Mouse (Mus musculus) stomach, postnatal 0 days (tissue): Measurements from ENCODE around the gene Plin4.

Source experiments
- CTCF ChIP-seq: IDR thresholded peaks from 2 replicates; pipeline ENCODE4 v1.5.1; 2016; ENCODE audit warnings: antibody characterized with exemption, low read depth, mild to moderate bottlenecking, moderate library complexity
- EP300 ChIP-seq: optimal IDR thresholded peaks from 2 replicates; pipeline ENCODE3; 2016; ENCODE audit warnings: antibody characterized with exemption

DNA sequence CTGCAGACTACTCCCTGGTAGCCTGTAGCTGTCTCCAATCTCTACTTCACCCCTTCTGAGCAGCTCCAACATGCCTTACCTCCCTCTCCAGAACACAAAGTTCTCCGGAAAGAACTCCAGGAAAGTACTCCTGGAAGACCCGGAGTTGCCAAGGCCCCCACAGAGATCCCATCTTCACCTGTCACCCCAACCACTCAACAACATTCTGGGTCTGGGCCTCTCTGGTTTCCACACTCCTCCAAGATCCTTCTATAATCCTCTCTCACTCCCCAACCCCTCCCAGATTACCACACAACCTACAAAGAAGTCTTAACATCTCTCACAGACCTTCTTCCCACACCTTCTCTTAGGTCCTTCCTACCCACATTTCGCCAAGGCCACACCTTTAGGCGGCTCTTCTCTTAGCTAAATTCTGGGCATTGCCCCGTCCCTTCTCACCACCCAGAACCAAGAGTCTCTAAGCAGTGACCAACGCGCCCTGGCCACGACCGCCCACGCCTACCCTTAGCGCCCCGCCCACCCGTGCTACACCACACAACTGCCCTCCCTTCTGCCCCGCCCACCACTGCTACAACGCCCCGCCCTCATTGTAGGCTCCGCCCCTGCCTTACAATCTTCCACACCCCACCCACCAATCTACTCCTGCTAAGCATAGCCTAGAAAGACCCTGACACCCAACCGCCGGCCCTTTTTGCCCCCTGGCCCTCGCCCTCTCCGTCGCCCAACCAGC, 35.3 kb downstream of the Plin4 start:
- TF ChIP-seq CTCF (no peak), EP300 (no peak)
